ENCODE assay signal across 8 mouse cellular contexts in genomic region chr2:104095741-104096213, GRCm38 (mm10). TPM values are rescaled to one million over a fixed set of nuclear protein-coding genes. Genes with fewer than 3 reads are reported as not detected.
A peak's percentile ranks its signal among the peaks of the same experiment; 100 is the strongest.
DNase-seq lines count a peak whose midpoint lies in the region; ATAC-seq and TF ChIP-seq lines count a peak whose summit lies in the region.

Gene Cd59a, plus strand, starts transcription at chr2:104095801.

- peak within 1 kb of the TSS; percentile 60 for H3K27ac ChIP-seq in kidney, embryonic 14.5 days (ENCODE audit: low read depth, low read length)
- 0 out of 2 replicates have a peak within 1 kb of the TSS, but pooled peaks have one; percentile 33 for H3K27ac ChIP-seq in limb, embryonic 14.5 days (replicated peaks; ENCODE audit: low read depth, low read length)
- H3K27ac ChIP-seq in midbrain, embryonic 15.5 days = peak within 1 kb of the TSS; percentile 51; the same call in 1 of the 2 replicates

- peak within 1 kb of the TSS; percentile 51 for H3K9ac ChIP-seq in kidney, embryonic 14.5 days (ENCODE audit: low read depth, low read length)
- peak within 1 kb of the TSS; percentile 59 for H3K9ac ChIP-seq in limb, embryonic 14.5 days (ENCODE audit: low read depth, low read length, severe bottlenecking)
- H3K9ac ChIP-seq in midbrain, embryonic 15.5 days = peak within 1 kb of the TSS; percentile 46

- peaks cover 5% of the 10 kb centered on the region; the same call in 1 of the 2 replicates for H3K4me1 ChIP-seq in kidney, embryonic 14.5 days (ENCODE audit: control insufficient read depth, insufficient read depth, low read length)
- H3K4me1 ChIP-seq in limb, embryonic 14.5 days (ENCODE audit: control insufficient read depth, insufficient read depth, low read length) = peaks cover 4% of the 10 kb centered on the region; the same call in 1 of the 2 replicates
- H3K4me1 ChIP-seq in midbrain, embryonic 15.5 days = peaks cover 10% of the 10 kb centered on the region; the same call in 1 of the 2 replicates

- H3K9me3 ChIP-seq in kidney, embryonic 14.5 days (ENCODE audit: control insufficient read depth, low read length) = no peaks in the 10 kb centered on the region
- no peaks in the 10 kb centered on the region for H3K9me3 ChIP-seq in limb, embryonic 14.5 days (ENCODE audit: control insufficient read depth, low read length)
- H3K9me3 ChIP-seq in midbrain, embryonic 15.5 days = no peaks in the 10 kb centered on the region

- peak within 1 kb of the TSS; percentile 49 for H3K4me3 ChIP-seq in kidney, embryonic 14.5 days (ENCODE audit: low read length)
- H3K4me3 ChIP-seq in limb, embryonic 14.5 days (replicated peaks; ENCODE audit: low read length) = peak within 1 kb of the TSS; percentile 44
- peak within 1 kb of the TSS; percentile 38 for H3K4me3 ChIP-seq in midbrain, embryonic 15.5 days

- peak; percentile 62 to 70 for DNase-seq in B cell, adult 2 months
- DNase-seq in brain, adult 2 months (ENCODE audit: low read depth, low spot score) = peak; percentile 59
- DNase-seq in heart, adult 9 months (ENCODE audit: low spot score in 2 of 2) = peak; percentile 87 to 91
- peak; percentile 87 for DNase-seq in limb, embryonic 14.5 days (ENCODE audit: low spot score)
- DNase-seq in spleen, postnatal 14 days (ENCODE audit: low spot score in 2 of 2) = peak; percentile 77

- no peaks in the 10 kb centered on the region for H3K27me3 ChIP-seq in kidney, embryonic 14.5 days (ENCODE audit: control insufficient read depth, insufficient read depth, low read length)
- H3K27me3 ChIP-seq in limb, embryonic 14.5 days (ENCODE audit: control insufficient read depth, insufficient read depth, low read length) = no peaks in the 10 kb centered on the region
- H3K27me3 ChIP-seq in midbrain, embryonic 15.5 days (replicated peaks) = no peaks in the 10 kb centered on the region

- WGBS in kidney, embryonic 14.5 days = 2% methylated on average over 15 of the region's 15 CpGs
- 10% methylated on average over 15 of the region's 15 CpGs for WGBS in limb, embryonic 14.5 days
- 7% methylated on average over 15 of the region's 15 CpGs for WGBS in midbrain, embryonic 15.5 days

- peak within 1 kb of the TSS; percentile 73 for H3K4me2 ChIP-seq in kidney, embryonic 14.5 days (replicated peaks; ENCODE audit: low read depth, low read length)
- H3K4me2 ChIP-seq in limb, embryonic 14.5 days (replicated peaks; ENCODE audit: low read depth, low read length, severe bottlenecking) = peak within 1 kb of the TSS; percentile 67
- H3K4me2 ChIP-seq in midbrain, embryonic 15.5 days = peak within 1 kb of the TSS; percentile 56

- TF ChIP-seq POLR2A in limb, embryonic 14.5 days (IDR thresholded peaks at IDR 0.05; ENCODE audit: borderline replicate concordance, extremely low read depth, insufficient read depth, insufficient read length) = no peak

- no peaks in the 10 kb centered on the region for H3K36me3 ChIP-seq in kidney, embryonic 14.5 days (ENCODE audit: control insufficient read depth, insufficient read depth, low read length)
- H3K36me3 ChIP-seq in limb, embryonic 14.5 days (ENCODE audit: control insufficient read depth, insufficient read depth, low read length) = no peaks in the 10 kb centered on the region
- H3K36me3 ChIP-seq in midbrain, embryonic 15.5 days (replicated peaks) = no peaks in the 10 kb centered on the region

- ATAC-seq in erythroblast, adult 5-6 weeks (replicated peaks; ENCODE audit: low FRiP score, poor library complexity, severe bottlenecking) = peak; percentile 88
- peak; percentile 93 for ATAC-seq in kidney, embryonic 14.5 days (ENCODE audit: low FRiP score, low TSS enrichment)
- ATAC-seq in limb, embryonic 14.5 days (ENCODE audit: low FRiP score, low read depth) = peak; percentile 87
- ATAC-seq in midbrain, embryonic 15.5 days (replicated peaks) = peak; percentile 93

RNA-seq across cellular contexts. Expression of gene Cd59a, which starts in this region (rescaled TPM):
- 103 and 127 TPM in 2 replicates for total RNA-seq in erythroblast, adult 5-6 weeks (2015; ENCODE audit: low replicate concordance)
- 72.6 and 76.9 TPM in 2 replicates for total RNA-seq in erythroblast, adult 5-6 weeks (2017; ENCODE audit: low replicate concordance)
- 38.2 and 40.7 TPM in 2 replicates for polyA plus RNA-seq in kidney, embryonic 14.5 days (2014; fragmentation: Nextera tagmentation; extraction: Ambion mirVana)
- polyA plus RNA-seq in limb, embryonic 14.5 days (2012; rRNA removed) = 8.8 and 9.9 TPM in 2 replicates
- polyA plus RNA-seq in limb, embryonic 14.5 days (2014; fragmentation: Nextera tagmentation; extraction: Ambion mirVana) = 14.4 and 17.2 TPM in 2 replicates
- 11.8 and 12.4 TPM in 2 replicates for polyA plus RNA-seq in midbrain, embryonic 15.5 days (2015; fragmentation: Nextera tagmentation; extraction: Ambion mirVana)

Comparison
In these comparisons a context has a peak if more than half of its experiments do, and no peak if none do; other contexts are left out.
1. Peak in every context shown above with its lines: DNase-seq, ATAC-seq, H3K4me3 ChIP-seq and H3K27ac ChIP-seq.